In the genomic region with DNA sequence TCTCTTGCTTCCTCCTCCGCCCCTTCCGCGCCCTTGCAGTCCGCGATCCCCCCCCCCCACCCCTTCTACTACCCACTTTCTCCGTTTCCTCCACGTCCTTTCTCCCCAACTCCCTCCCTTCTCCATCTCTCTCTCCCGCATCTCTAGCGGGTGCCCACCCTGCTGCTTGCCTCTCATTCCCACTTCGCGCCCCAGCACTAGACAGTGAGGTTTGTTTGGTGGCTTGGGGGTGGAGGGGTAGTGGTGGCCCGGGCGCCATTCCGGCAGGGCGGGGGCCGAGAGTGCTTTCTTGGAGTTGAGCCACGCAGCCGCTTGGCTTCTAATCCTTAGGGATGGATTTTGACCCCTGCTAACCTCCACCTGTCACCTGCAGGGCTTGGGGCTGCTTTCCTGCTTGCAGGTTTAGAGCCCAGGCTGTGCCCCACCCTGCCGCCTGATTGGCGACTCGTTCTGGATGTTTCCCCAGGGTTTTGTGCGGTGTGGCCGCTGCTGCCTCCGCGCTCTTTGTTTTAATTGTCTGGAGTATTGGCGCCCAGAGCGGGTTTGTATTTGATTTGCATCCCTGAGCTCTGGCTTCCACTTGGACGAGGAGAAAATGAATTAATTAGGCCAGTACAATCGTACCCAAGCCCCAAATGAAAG, we compare ENCODE assay signal across 7 mouse cellular contexts. TPM values are rescaled to one million over a fixed set of nuclear protein-coding genes. Genes with fewer than 3 reads are reported as not detected.
DNase-seq lines count a peak whose midpoint lies in the region; ATAC-seq and TF ChIP-seq lines count a peak whose summit lies in the region.

Gene Sel1l3, minus strand, starts transcription at position 217 of the 642 bp plus-strand sequence.

- H3K9me3 ChIP-seq in E14TG2a.4 (ENCODE audit: low read length): no peaks in the 10 kb centered on the region; the same call in 1 of the 2 replicates
- H3K9me3 ChIP-seq in embryonic facial prominence, embryonic 11.5 days (replicated peaks; ENCODE audit: control insufficient read depth, low read length): no peaks in the 10 kb centered on the region
- no peaks in the 10 kb centered on the region for H3K9me3 ChIP-seq in stomach, postnatal 0 days (ENCODE audit: control insufficient read depth, low read length)

- peaks cover 32% of the 10 kb centered on the region for H3K4me1 ChIP-seq in E14TG2a.4 (replicated peaks; ENCODE audit: low read depth, low read length)
- H3K4me1 ChIP-seq in embryonic facial prominence, embryonic 11.5 days (ENCODE audit: control insufficient read depth, insufficient read depth, low read length): no peaks in the 10 kb centered on the region
- H3K4me1 ChIP-seq in stomach, postnatal 0 days (replicated peaks; ENCODE audit: control insufficient read depth, insufficient read depth): no peaks in the 10 kb centered on the region

- no peak for TF ChIP-seq CTCF in E14TG2a.4 (conservative IDR thresholded peaks at IDR 0.05; ENCODE audit: low read length)
- no peak for TF ChIP-seq CTCF in stomach, postnatal 0 days (IDR thresholded peaks at IDR 0.05; ENCODE audit: low read depth)

- TF ChIP-seq EP300 in stomach, postnatal 0 days (optimal IDR thresholded peaks at IDR 0.05): no peak

- peak within 1 kb of the TSS; percentile 99 for H3K4me2 ChIP-seq in embryonic facial prominence, embryonic 11.5 days (ENCODE audit: low read depth, low read length)
- H3K4me2 ChIP-seq in stomach, postnatal 0 days (replicated peaks; ENCODE audit: low read depth): peak within 1 kb of the TSS; percentile 99

- peak within 1 kb of the TSS; percentile 79 for H3K4me3 ChIP-seq in E14TG2a.4 (replicated peaks; ENCODE audit: low read length)
- peak within 1 kb of the TSS; percentile 49 for H3K4me3 ChIP-seq in embryonic facial prominence, embryonic 11.5 days (ENCODE audit: low read depth, low read length)
- peak within 1 kb of the TSS; percentile 58 for H3K4me3 ChIP-seq in stomach, postnatal 0 days (ENCODE audit: low read depth, low read length)

- H3K27me3 ChIP-seq in E14TG2a.4 (ENCODE audit: insufficient read depth, low read length): peaks cover 91% of the 10 kb centered on the region
- H3K27me3 ChIP-seq in embryonic facial prominence, embryonic 11.5 days (ENCODE audit: control insufficient read depth, insufficient read depth, low read length): peaks cover 26% of the 10 kb centered on the region
- 0 out of 2 replicates have a peak, but pooled peaks cover 3% of the 10 kb centered on the region for H3K27me3 ChIP-seq in stomach, postnatal 0 days (ENCODE audit: control insufficient read depth, insufficient read depth, low read length)

- H3K36me3 ChIP-seq in E14TG2a.4 (ENCODE audit: insufficient read depth, low read length): no peaks in the 10 kb centered on the region
- no peaks in the 10 kb centered on the region for H3K36me3 ChIP-seq in embryonic facial prominence, embryonic 11.5 days (replicated peaks; ENCODE audit: control insufficient read depth, insufficient read depth, low read depth, low read length)
- H3K36me3 ChIP-seq in stomach, postnatal 0 days (ENCODE audit: control insufficient read depth, insufficient read depth, low read length): no peaks in the 10 kb centered on the region

- peak within 1 kb of the TSS; percentile 64 for H3K9ac ChIP-seq in embryonic facial prominence, embryonic 11.5 days (replicated peaks; ENCODE audit: low read length)
- peak within 1 kb of the TSS; percentile 73 for H3K9ac ChIP-seq in stomach, postnatal 0 days (ENCODE audit: low read length)

- no peak within 1 kb of the TSS for H3K27ac ChIP-seq in embryonic facial prominence, embryonic 11.5 days (replicated peaks; ENCODE audit: low read depth, low read length)
- peak within 1 kb of the TSS; percentile 90 for H3K27ac ChIP-seq in stomach, postnatal 0 days (replicated peaks)

- peak; percentile 44 for DNase-seq in Muller cell, postnatal 12 days (ENCODE audit: inconsistent ontology term)
- DNase-seq in embryonic facial prominence, embryonic 11.5 days (ENCODE audit: low spot score): peak; percentile 27
- peak; percentile 8 to 26 for DNase-seq in heart, postnatal 10 days
- DNase-seq in large intestine, adult 2 months (ENCODE audit: low read depth, low spot score): peak; percentile 83
- peak; percentile 22 for DNase-seq in lung, postnatal 10 days
- DNase-seq in stomach, postnatal 0 days (ENCODE audit: low spot score): peak; percentile 72

- intact Hi-C loops in heart, postnatal 10 days (cut with DNase I): no loop called here

- ATAC-seq in embryonic facial prominence, embryonic 11.5 days (replicated peaks; ENCODE audit: insufficient number of reproducible peaks, low FRiP score, low TSS enrichment, low read depth): no peak
- peak; percentile 48 for ATAC-seq in stomach, postnatal 0 days (ENCODE audit: low FRiP score, low TSS enrichment)

- WGBS in embryonic facial prominence, embryonic 11.5 days: under 1% methylated on average over 24 of the region's 29 CpGs
- WGBS in large intestine, adult 2 months: 1% methylated on average over 26 of the region's 29 CpGs
- WGBS in stomach, postnatal 0 days: 7% methylated on average over 24 of the region's 29 CpGs

RNA-seq across cellular contexts. Expression of gene Sel1l3, which starts in this region (rescaled TPM):
- 2.1 TPM in 2 replicates for polyA plus RNA-seq in embryonic facial prominence, embryonic 11.5 days (2014; fragmentation: Nextera tagmentation; extraction: Ambion mirVana)
- total RNA-seq in heart, postnatal 10 days (2021): under 1 TPM; 0.55 to 0.57 TPM
- polyA plus RNA-seq in large intestine, adult 2 months (2012; rRNA removed): 33.5 and 35.5 TPM in 2 replicates
- polyA plus RNA-seq in stomach, postnatal 0 days (2015; fragmentation: Nextera tagmentation; extraction: Ambion mirVana): 10.0 and 11.3 TPM in 2 replicates

Comparison
In these comparisons a context has a peak if more than half of its experiments do, and no peak if none do; other contexts are left out.
1. Peak in DNase-seq in heart, postnatal 10 days; RNA of the gene not detected or under 1 TPM.
2. DNase-seq: peak in every context shown above with its lines; median percentile 83 in large intestine, adult 2 months; 72 in stomach, postnatal 0 days; 44 in Muller cell, postnatal 12 days; 27 in embryonic facial prominence, embryonic 11.5 days; 22 in lung, postnatal 10 days; 17 in heart, postnatal 10 days.